Mouse (Mus musculus) lung, postnatal 4 days (tissue): ENCODE results near the gene Ccl22.

ENCODE experiments used
- DNase-seq, 2 experiments: peaks; one replicate each; pipeline ENCODE4 v3.0.0; 2021

Ccl22 gene

GRCm38 (mm10) chr8:94745476-94746184, at the start of gene Ccl22:
Gene Ccl22, plus strand, starts transcription at chr8:94745590.
- DNase-seq, result no peak

GRCm38 (mm10) chr8:94695994-94696384, 49.4 kb upstream of the Ccl22 start, which contains the start of gene Pllp:
Gene Pllp, minus strand, starts transcription at chr8:94696278.
- DNase-seq, result peak; percentile 36 to 56

GRCm38 (mm10) chr8:94696566-94696965, 48.8 kb upstream of the Ccl22 start:
- no peak for DNase-seq

- peak in 1 of 2 experiments; percentile 8 for DNase-seq
Observed at GRCm38 (mm10) chr8:94697956-94698355, 47.4 kb upstream of the Ccl22 start.

GRCm38 (mm10) chr8:94699366-94699765, 46.0 kb upstream of the Ccl22 start:
- DNase-seq, result no peak

- DNase-seq, result no peak
Observed at GRCm38 (mm10) chr8:94700421-94700935, 44.9 kb upstream of the Ccl22 start.

GRCm38 (mm10) chr8:94702156-94702555, 43.2 kb upstream of the Ccl22 start:
- DNase-seq, result no peak

- DNase-seq, result peak; percentile 86 to 89
Observed at GRCm38 (mm10) chr8:94702844-94703813, 42.3 kb upstream of the Ccl22 start.

- DNase-seq, result peak; percentile 92 to 97
Observed at GRCm38 (mm10) chr8:94703972-94704668, 41.3 kb upstream of the Ccl22 start.

GRCm38 (mm10) chr8:94704669-94704984, 40.8 kb upstream of the Ccl22 start:
- DNase-seq, result no peak

- no peak for DNase-seq
Observed at GRCm38 (mm10) chr8:94705581-94706245, 39.7 kb upstream of the Ccl22 start.

- DNase-seq, result no peak
Observed at GRCm38 (mm10) chr8:94706732-94707395, 38.5 kb upstream of the Ccl22 start.

- no peak for DNase-seq
Observed at GRCm38 (mm10) chr8:94710336-94710735, 35.1 kb upstream of the Ccl22 start.

- DNase-seq, result peak; percentile 32 to 41
Observed at GRCm38 (mm10) chr8:94711160-94711718, 34.2 kb upstream of the Ccl22 start.

GRCm38 (mm10) chr8:94714556-94714955, 30.8 kb upstream of the Ccl22 start:
- no peak for DNase-seq

GRCm38 (mm10) chr8:94715871-94716270, 29.5 kb upstream of the Ccl22 start:
- DNase-seq, result no peak

- DNase-seq, result no peak
Observed at GRCm38 (mm10) chr8:94716841-94717240, 28.5 kb upstream of the Ccl22 start.

GRCm38 (mm10) chr8:94725998-94726397, 19.4 kb upstream of the Ccl22 start:
- DNase-seq, result no peak

- no peak for DNase-seq
Observed at GRCm38 (mm10) chr8:94729301-94729700, 16.1 kb upstream of the Ccl22 start.

- DNase-seq, result peak in 1 of 2 experiments; percentile 25
Observed at GRCm38 (mm10) chr8:94733821-94734465, 11.4 kb upstream of the Ccl22 start.
